Mouse (Mus musculus): Measurements from ENCODE around the gene Gad1. TPM values are rescaled to one million over a fixed set of nuclear protein-coding genes. Genes with fewer than 3 reads are reported as not detected.
A peak's percentile ranks its signal among the peaks of the same experiment; 100 is the strongest.

Gene Gad1
- polyA plus RNA-seq, 1 experiment from 2014 or later, result 16.6 TPM

DNA sequence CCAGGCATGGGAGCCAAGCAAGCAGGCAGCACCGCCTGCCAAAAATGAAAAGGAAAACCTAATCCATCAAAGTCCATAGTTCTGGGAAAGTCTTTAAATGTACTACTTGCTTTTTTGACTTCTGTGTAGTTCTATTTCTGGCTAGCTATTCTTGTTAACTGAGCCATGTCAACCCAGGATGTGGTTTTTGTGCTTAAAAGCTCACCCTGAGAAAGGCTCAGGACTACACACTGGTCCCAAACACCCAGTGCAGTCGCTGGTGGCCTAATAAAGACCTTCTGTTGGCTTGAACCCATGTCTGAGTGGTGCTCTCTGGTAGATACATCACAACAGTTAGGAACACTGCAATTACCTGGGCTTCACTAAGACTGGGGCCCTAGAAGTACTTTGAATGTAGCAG, 1.4 kb upstream of the Gad1 start:
- Histone ChIP-seq H3K27ac (ENCODE audit: low read depth, low read length) (no peak overlapping the region), H3K4me2 (replicated peaks; ENCODE audit: low read depth, low read length) (no peak overlapping the region), H3K36me3 (ENCODE audit: control insufficient read depth, insufficient read depth, low read length) (no peaks in the 10 kb centered on the region), H3K27me3 (ENCODE audit: control insufficient read depth, insufficient read depth, low read length) (no peaks in the 10 kb centered on the region), H3K9me3 (ENCODE audit: control insufficient read depth, low read length) (no peaks in the 10 kb centered on the region), H3K4me1 (replicated peaks; ENCODE audit: control insufficient read depth, insufficient read depth, low read length) (no peaks in the 10 kb centered on the region), H3K4me3 (ENCODE audit: low read depth, low read length) (no peak overlapping the region), H3K9ac (ENCODE audit: low read depth, low read length) (no peak overlapping the region)
- ATAC-seq (ENCODE audit: low FRiP score) (no peak), DNase-seq (ENCODE audit: low spot score) (no peak)
- WGBS, result 79% methylated on average over 2 of the region's 2 CpGs

DNA sequence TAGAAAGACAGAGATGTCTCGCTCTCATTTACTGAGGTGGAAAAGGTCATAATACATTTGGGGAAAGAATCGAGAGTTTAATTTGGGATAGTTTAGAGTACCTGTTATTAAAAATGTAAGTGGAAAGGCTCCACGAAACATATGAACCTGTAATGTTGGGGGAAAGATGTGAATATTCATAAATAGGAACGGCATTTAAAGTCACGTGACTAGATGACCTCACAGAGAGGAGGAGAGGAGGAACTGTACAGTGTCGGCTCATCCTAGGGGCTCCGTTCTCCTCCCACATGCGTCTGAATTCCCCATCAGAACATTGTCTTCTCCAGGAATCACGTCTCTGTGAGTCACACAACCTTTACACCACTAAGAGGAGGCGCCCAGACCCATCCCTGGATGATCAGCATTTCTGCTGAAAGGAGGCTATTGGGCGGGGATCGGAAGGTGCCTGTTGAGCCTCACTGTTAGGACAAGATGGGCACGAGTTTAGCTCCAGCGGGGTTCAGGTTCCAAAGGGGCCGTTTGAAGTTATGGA, 739 bp upstream of the Gad1 start:
- Histone ChIP-seq H3K4me3 (ENCODE audit: low read depth, low read length) (no peak overlapping the region), H3K27ac (ENCODE audit: low read depth, low read length) (no peak overlapping the region), H3K9me3 (ENCODE audit: control insufficient read depth, low read length) (no peaks in the 10 kb centered on the region), H3K4me2 (replicated peaks; ENCODE audit: low read depth, low read length) (no peak overlapping the region), H3K36me3 (ENCODE audit: control insufficient read depth, insufficient read depth, low read length) (no peaks in the 10 kb centered on the region), H3K9ac (ENCODE audit: low read depth, low read length) (no peak overlapping the region), H3K27me3 (ENCODE audit: control insufficient read depth, insufficient read depth, low read length) (no peaks in the 10 kb centered on the region), H3K4me1 (replicated peaks; ENCODE audit: control insufficient read depth, insufficient read depth, low read length) (no peaks in the 10 kb centered on the region)
- DNase-seq (ENCODE audit: low spot score) (no peak), ATAC-seq (ENCODE audit: low FRiP score) (no peak)
- 87% methylated on average over 15 of the region's 15 CpGs for WGBS

DNA sequence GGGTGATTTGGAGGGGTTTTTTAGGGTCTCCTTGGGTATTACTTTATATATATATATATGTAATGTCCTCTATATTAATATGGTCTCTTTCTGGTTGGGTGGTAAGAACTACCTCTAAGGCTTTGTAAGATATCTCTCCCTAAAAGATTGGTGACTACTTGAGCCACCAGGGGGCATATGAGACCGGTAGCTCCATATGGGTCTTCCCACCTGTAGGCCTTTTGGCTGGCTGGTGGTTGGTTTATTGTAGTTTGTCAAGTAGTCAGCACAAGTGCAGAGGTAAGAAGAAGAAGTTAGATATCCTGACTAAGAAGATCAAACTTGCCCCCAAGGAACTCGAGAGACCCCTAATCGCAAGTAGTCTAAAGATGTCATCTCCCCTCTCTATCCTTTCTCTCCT, 954 bp downstream of the Gad1 start:
- ATAC-seq (ENCODE audit: low FRiP score) (no peak), DNase-seq (ENCODE audit: low spot score) (no peak)
- Histone ChIP-seq H3K36me3 (ENCODE audit: control insufficient read depth, insufficient read depth, low read length) (no peaks in the 10 kb centered on the region), H3K4me1 (replicated peaks; ENCODE audit: control insufficient read depth, insufficient read depth, low read length) (no peaks in the 10 kb centered on the region), H3K27ac (ENCODE audit: low read depth, low read length) (no peak overlapping the region), H3K9ac (ENCODE audit: low read depth, low read length) (no peak overlapping the region), H3K27me3 (ENCODE audit: control insufficient read depth, insufficient read depth, low read length) (peaks cover 4% of the 10 kb centered on the region), H3K4me3 (ENCODE audit: low read depth, low read length) (no peak overlapping the region), H3K4me2 (replicated peaks; ENCODE audit: low read depth, low read length) (no peak overlapping the region), H3K9me3 (ENCODE audit: control insufficient read depth, low read length) (no peaks in the 10 kb centered on the region)
- 73% methylated on average over 3 of the region's 3 CpGs for WGBS

DNA sequence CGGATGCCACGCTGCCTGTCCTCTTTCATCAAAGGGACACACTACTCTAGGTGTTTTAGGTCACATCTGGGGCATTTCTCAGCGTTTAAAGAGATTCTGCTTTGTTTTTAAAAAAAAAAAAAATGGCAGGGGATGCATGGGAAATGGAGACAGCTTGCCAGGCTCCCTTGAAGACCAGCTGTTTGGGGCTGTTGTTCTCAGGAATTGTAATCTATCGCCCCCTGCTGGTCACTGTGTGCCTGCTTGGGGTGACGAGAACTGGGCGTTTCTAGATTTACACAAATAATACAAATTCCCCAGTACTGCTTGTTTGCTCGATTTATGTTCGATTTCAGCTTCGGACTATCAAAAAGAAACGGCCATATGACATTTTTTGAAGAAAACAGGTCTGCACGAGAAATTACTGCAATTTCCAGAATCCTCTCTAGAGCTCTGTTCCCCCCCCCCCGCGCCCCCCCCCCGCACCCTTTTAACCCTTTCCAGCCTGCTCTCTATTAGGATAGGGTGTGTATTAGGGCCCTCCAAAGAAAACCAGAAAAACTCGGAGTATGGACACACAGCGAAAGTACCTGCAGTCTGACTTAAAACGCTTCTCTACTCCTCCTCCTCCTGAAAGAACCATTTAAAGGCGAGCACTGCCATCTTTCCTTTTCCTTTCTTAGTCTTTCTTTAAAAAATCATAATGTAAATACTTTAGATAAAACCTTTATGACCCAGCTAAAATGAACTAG, 5.4 kb downstream of the Gad1 start:
- Histone ChIP-seq H3K36me3 (ENCODE audit: control insufficient read depth, insufficient read depth, low read length) (no peaks in the 10 kb centered on the region), H3K4me2 (replicated peaks; ENCODE audit: low read depth, low read length) (no peak overlapping the region), H3K27ac (ENCODE audit: low read depth, low read length) (no peak overlapping the region), H3K4me3 (ENCODE audit: low read depth, low read length) (no peak overlapping the region), H3K9ac (ENCODE audit: low read depth, low read length) (no peak overlapping the region), H3K4me1 (replicated peaks; ENCODE audit: control insufficient read depth, insufficient read depth, low read length) (no peaks in the 10 kb centered on the region; the same call in 1 of the 2 replicates), H3K9me3 (ENCODE audit: control insufficient read depth, low read length) (no peaks in the 10 kb centered on the region), H3K27me3 (ENCODE audit: control insufficient read depth, insufficient read depth, low read length) (peaks cover 47% of the 10 kb centered on the region)
- 7% methylated on average over 15 of the region's 18 CpGs for WGBS
- ATAC-seq (ENCODE audit: low FRiP score), result 0 out of 2 replicates have a peak, but pooled peaks have one; percentile 47
- DNase-seq (ENCODE audit: low spot score), result peak; percentile 96

DNA sequence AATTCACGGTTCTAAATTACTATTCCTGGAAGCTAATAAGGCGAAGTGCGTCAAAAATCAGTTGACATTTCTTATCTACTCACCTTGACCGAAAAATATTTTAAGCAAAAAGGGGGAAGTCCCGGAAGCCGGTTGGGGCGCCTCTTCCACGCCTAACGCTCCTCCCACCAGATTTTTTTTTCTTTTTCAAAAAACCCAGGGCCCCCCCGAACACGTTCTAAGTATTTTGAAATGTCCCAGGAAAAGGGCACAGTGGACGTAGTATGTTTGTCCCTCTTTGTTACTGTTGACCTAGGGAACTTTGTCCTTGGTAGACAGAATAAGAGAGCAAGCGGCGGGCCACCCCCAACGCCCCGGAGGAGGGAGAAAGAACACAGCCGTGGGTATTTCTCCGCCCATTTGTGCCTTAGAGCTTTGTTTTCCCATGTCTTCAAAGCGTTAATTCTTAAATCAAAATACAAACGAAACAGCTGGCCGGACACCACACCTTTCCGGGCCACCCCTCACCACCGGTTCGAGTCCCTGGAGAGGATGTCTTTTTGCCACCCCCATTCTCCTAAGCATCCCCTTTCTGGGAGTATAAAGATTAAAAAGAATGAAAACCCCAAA, 6.1 kb downstream of the Gad1 start:
- Histone ChIP-seq H3K4me2 (replicated peaks; ENCODE audit: low read depth, low read length) (0 out of 2 replicates have a peak overlapping the region, but pooled peaks have one; percentile 11), H3K4me3 (ENCODE audit: low read depth, low read length) (peak overlapping the region; percentile 14; the same call in 1 of the 2 replicates), H3K27ac (ENCODE audit: low read depth, low read length) (0 out of 2 replicates have a peak overlapping the region, but pooled peaks have one; percentile 24), H3K36me3 (ENCODE audit: control insufficient read depth, insufficient read depth, low read length) (no peaks in the 10 kb centered on the region), H3K9me3 (ENCODE audit: control insufficient read depth, low read length) (no peaks in the 10 kb centered on the region), H3K9ac (ENCODE audit: low read depth, low read length) (no peak overlapping the region), H3K27me3 (ENCODE audit: control insufficient read depth, insufficient read depth, low read length) (peaks cover 54% of the 10 kb centered on the region), H3K4me1 (replicated peaks; ENCODE audit: control insufficient read depth, insufficient read depth, low read length) (no peaks in the 10 kb centered on the region; the same call in 1 of the 2 replicates)
- WGBS, result 14% methylated on average over 24 of the region's 24 CpGs
- DNase-seq (ENCODE audit: low spot score) (peak; percentile 26), ATAC-seq (ENCODE audit: low FRiP score) (no peak)

DNA sequence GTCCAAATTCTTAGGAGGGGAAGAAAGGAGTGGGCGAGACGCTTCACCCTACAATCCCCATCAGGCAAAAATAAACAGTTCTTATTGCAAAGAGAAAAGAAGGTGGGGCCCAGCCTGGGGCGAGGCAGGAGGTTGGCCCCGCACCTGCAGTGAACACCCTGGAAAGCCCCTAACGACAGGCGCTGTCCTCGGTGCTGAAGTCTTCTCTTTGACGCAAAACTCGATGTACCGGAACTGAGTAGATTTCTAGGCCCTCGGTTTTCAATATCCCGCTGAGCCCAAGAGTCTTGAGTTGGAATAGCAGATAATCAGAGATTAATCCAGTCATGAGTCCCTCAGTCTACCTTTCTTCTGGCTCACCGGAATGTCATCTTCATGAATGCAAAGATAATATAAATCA, 6.6 kb downstream of the Gad1 start:
- 2% methylated on average over 13 of the region's 13 CpGs for WGBS
- H3K4me2 ChIP-seq (replicated peaks; ENCODE audit: low read depth, low read length), result 0 out of 2 replicates have a peak overlapping the region, but pooled peaks have one; percentile 11
- peaks cover 60% of the 10 kb centered on the region for H3K27me3 ChIP-seq (ENCODE audit: control insufficient read depth, insufficient read depth, low read length)
- H3K4me3 ChIP-seq (ENCODE audit: low read depth, low read length), result no peak overlapping the region
- H3K36me3 ChIP-seq (ENCODE audit: control insufficient read depth, insufficient read depth, low read length), result no peaks in the 10 kb centered on the region
- 0 out of 2 replicates have a peak overlapping the region, but pooled peaks have one; percentile 24 for H3K27ac ChIP-seq (ENCODE audit: low read depth, low read length)
- H3K9ac ChIP-seq (ENCODE audit: low read depth, low read length), result no peak overlapping the region
- peak; percentile 83 for DNase-seq (ENCODE audit: low spot score)
- ATAC-seq (ENCODE audit: low FRiP score), result no peak
- H3K9me3 ChIP-seq (ENCODE audit: control insufficient read depth, low read length), result no peaks in the 10 kb centered on the region
- no peaks in the 10 kb centered on the region; the same call in 1 of the 2 replicates for H3K4me1 ChIP-seq (replicated peaks; ENCODE audit: control insufficient read depth, insufficient read depth, low read length)

DNA sequence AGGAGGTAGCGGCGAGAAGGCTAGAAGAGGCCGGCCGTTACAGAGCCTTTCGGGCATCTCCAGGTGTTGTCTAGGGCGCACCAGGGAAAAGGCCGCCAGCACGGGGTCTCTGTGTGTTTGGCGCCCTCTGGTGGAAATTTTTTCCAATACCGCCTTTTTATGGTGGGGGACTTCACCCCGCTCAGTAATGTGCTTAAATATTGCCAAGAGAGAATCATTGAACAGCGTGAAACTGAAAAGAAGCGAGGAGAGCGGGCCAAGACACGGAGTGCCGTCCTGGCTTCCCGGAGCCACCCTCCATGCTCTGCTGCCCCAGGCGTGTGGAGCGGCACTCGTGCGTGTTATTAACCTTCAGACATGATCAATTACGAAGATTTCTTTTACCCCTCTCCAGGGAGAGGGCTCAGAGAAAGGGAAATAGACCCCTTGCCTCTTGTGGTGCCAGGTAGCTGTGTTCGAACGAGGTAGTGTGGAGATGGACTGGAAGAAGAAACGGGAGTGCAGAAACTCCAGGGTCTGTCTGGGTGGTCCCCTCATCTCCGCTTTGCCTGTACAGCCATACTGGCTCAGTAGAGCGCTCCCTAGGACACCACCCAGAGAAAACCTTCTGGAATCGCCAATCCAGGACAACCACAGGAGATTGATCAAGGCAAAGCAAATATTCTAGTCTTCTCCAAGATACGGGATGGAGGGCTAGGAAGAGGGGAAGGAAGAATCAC, 8.4 kb downstream of the Gad1 start:
- H3K9me3 ChIP-seq (ENCODE audit: control insufficient read depth, low read length), result no peaks in the 10 kb centered on the region
- H3K4me1 ChIP-seq (replicated peaks; ENCODE audit: control insufficient read depth, insufficient read depth, low read length), result peaks cover under 1% of the 10 kb centered on the region; the same call in 1 of the 2 replicates
- peak overlapping the region; percentile 79 for H3K27ac ChIP-seq (ENCODE audit: low read depth, low read length)
- 0 out of 2 replicates have a peak overlapping the region, but pooled peaks have one; percentile 13 for H3K4me2 ChIP-seq (replicated peaks; ENCODE audit: low read depth, low read length)
- H3K9ac ChIP-seq (ENCODE audit: low read depth, low read length), result no peak overlapping the region
- DNase-seq (ENCODE audit: low spot score) (peak; percentile 90), ATAC-seq (ENCODE audit: low FRiP score) (peak; percentile 56)
- H3K4me3 ChIP-seq (ENCODE audit: low read depth, low read length), result peak overlapping the region; percentile 41; the same call in 1 of the 2 replicates
- 2% methylated on average over 29 of the region's 29 CpGs for WGBS
- H3K27me3 ChIP-seq (ENCODE audit: control insufficient read depth, insufficient read depth, low read length), result peaks cover 77% of the 10 kb centered on the region
- H3K36me3 ChIP-seq (ENCODE audit: control insufficient read depth, insufficient read depth, low read length), result no peaks in the 10 kb centered on the region

DNA sequence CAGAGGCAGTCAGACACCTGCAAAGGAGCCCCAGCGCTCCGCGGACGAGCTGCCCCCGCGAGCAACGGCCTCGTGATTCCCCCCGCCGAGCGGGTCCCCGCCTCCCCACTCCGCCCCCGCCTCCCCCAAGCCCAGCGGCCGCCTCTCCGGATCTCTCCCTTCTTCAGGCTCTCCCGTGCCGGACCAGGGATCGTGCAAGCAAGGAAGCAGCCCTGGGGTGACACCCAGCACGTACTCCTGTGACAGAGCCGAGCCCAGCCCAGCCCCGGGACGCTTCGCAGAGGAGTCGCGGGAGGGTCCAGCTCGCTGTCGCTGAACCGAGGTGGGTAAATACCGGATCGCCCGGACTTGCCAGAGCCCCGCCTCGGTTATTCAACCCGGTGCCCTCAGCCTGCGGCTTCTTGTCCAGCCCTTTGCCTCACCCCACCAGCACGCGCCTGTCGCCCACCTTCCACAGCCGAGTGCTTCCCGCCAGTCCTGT, 9.2 kb downstream of the Gad1 start:
- H3K36me3 ChIP-seq (ENCODE audit: control insufficient read depth, insufficient read depth, low read length), result no peaks in the 10 kb centered on the region
- no peaks in the 10 kb centered on the region for H3K9me3 ChIP-seq (ENCODE audit: control insufficient read depth, low read length)
- H3K27ac ChIP-seq (ENCODE audit: low read depth, low read length), result peak overlapping the region; percentile 79
- ATAC-seq (ENCODE audit: low FRiP score), result no peak
- H3K4me3 ChIP-seq (ENCODE audit: low read depth, low read length), result peak overlapping the region; percentile 41
- H3K4me1 ChIP-seq (replicated peaks; ENCODE audit: control insufficient read depth, insufficient read depth, low read length), result peaks cover 4% of the 10 kb centered on the region; the same call in 1 of the 2 replicates
- peak overlapping the region; percentile 59 for H3K9ac ChIP-seq (ENCODE audit: low read depth, low read length)
- under 1% methylated on average over 42 of the region's 42 CpGs for WGBS
- H3K4me2 ChIP-seq (replicated peaks; ENCODE audit: low read depth, low read length), result peak overlapping the region; percentile 33
- H3K27me3 ChIP-seq (ENCODE audit: control insufficient read depth, insufficient read depth, low read length), result peaks cover 85% of the 10 kb centered on the region
- DNase-seq (ENCODE audit: low spot score), result peak; percentile 58
